Mouse (Mus musculus) brown adipose tissue, adult 24 weeks (tissue): ENCODE results near the gene Gm20390. TPM values are rescaled to one million over a fixed set of nuclear protein-coding genes. Genes with fewer than 3 reads are reported as not detected.

Experiments used
- H3K27ac ChIP-seq: fragments of 200-500 bp; replicated peaks from 2 replicates; pipeline ENCODE4 v1.5.1; 2012; ENCODE audit warnings: low read depth, mild to moderate bottlenecking, low read length
- H3K4me1 ChIP-seq: fragments of 200-500 bp; 2 replicates; pipeline ENCODE4 v1.6.1; 2012; ENCODE audit warnings: low read length, mixed read lengths; ENCODE audit not compliant: control insufficient read depth, insufficient read depth, insufficient read length
- H3K4me3 ChIP-seq: fragments of 200-500 bp; 2 replicates; pipeline ENCODE4 v1.5.1; 2012; ENCODE audit warnings: low read depth, mild to moderate bottlenecking, low read length, moderate library complexity; ENCODE audit not compliant: insufficient read depth
- polyA plus RNA-seq: library from polyadenylated mRNA; stranded (reverse); fragments of >200 nt; gene quantifications from 2 replicates; pipeline ENCODE4 v1.2.4, GENCODE M21; 2012; ENCODE audit not compliant: missing spikeins, insufficient read depth, insufficient read length

The Gm20390 gene
- polyA plus RNA-seq = 164 and 189 TPM in 2 replicates

GRCm38 (mm10) chr11:93968005-93968847 lies at the start of gene Gm20390, which contains the start of gene Nme1:
Gm20390 (minus strand) TSS chr11:93968293.
Nme1 (minus strand) TSS chr11:93968521.
- Histone ChIP-seq H3K4me3 (peak within 1 kb of the TSS; percentile 88), H3K27ac (peak within 1 kb of the TSS; percentile 81)

GRCm38 (mm10) chr11:94003346-94003745 lies 35.3 kb upstream of the Gm20390 start:
- Histone ChIP-seq H3K4me3 (no peak overlapping the region), H3K4me1 (peaks cover 6% of the 10 kb centered on the region), H3K27ac (no peak overlapping the region)

More at GRCm38 (mm10) chr11:93968005-93968847, at the start of gene Gm20390, which contains the start of gene Nme1:
- peaks cover 7% of the 10 kb centered on the region; the same call in 1 of the 2 replicates for H3K4me1 ChIP-seq

- H3K4me3 ChIP-seq = no peak overlapping the region
- H3K27ac ChIP-seq = 0 out of 2 replicates have a peak overlapping the region, but pooled peaks have one; percentile 10
Measured at GRCm38 (mm10) chr11:93999276-93999675, 31.2 kb upstream of the Gm20390 start.

GRCm38 (mm10) chr11:93997141-93997775 lies 29.2 kb upstream of the Gm20390 start:
- Histone ChIP-seq H3K4me1 (peaks cover 9% of the 10 kb centered on the region), H3K4me3 (peak overlapping the region; percentile 99), H3K27ac (peak overlapping the region; percentile 96)

More at GRCm38 (mm10) chr11:93999276-93999675, 31.2 kb upstream of the Gm20390 start:
- peaks cover 9% of the 10 kb centered on the region for H3K4me1 ChIP-seq

- H3K4me1 ChIP-seq = peaks cover 9% of the 10 kb centered on the region
- peak overlapping the region; percentile 96 for H3K27ac ChIP-seq
- peak overlapping the region; percentile 99 for H3K4me3 ChIP-seq
Measured at GRCm38 (mm10) chr11:93996306-93997140, 28.4 kb upstream of the Gm20390 start.

GRCm38 (mm10) chr11:93995720-93996305 lies 27.7 kb upstream of the Gm20390 start, which contains the start of gene Spag9:
Spag9 (plus strand) TSS chr11:93996091.
- Histone ChIP-seq H3K4me1 (peaks cover 9% of the 10 kb centered on the region), H3K27ac (peak within 1 kb of the TSS; percentile 99), H3K4me3 (peak within 1 kb of the TSS; percentile 99)

GRCm38 (mm10) chr11:93995111-93995719 lies 27.1 kb upstream of the Gm20390 start:
- Histone ChIP-seq H3K4me3 (peak overlapping the region; percentile 67), H3K27ac (peak overlapping the region; percentile 99), H3K4me1 (peaks cover 9% of the 10 kb centered on the region)

- H3K4me1 ChIP-seq = peaks cover 11% of the 10 kb centered on the region
- peak overlapping the region; percentile 67 for H3K4me3 ChIP-seq
- peak overlapping the region; percentile 99 for H3K27ac ChIP-seq
Measured at GRCm38 (mm10) chr11:93994531-93994930, 26.4 kb upstream of the Gm20390 start.

- Histone ChIP-seq H3K4me1 (peaks cover 22% of the 10 kb centered on the region), H3K27ac (peak overlapping the region; percentile 98), H3K4me3 (no peak overlapping the region)
Measured at GRCm38 (mm10) chr11:93988328-93989062, 20.4 kb upstream of the Gm20390 start.

- Histone ChIP-seq H3K4me1 (peaks cover 22% of the 10 kb centered on the region), H3K27ac (peak overlapping the region; percentile 98), H3K4me3 (no peak overlapping the region)
Measured at GRCm38 (mm10) chr11:93987625-93988327, 19.7 kb upstream of the Gm20390 start.

- Histone ChIP-seq H3K4me1 (peaks cover 22% of the 10 kb centered on the region), H3K4me3 (no peak overlapping the region), H3K27ac (peak overlapping the region; percentile 98)
Measured at GRCm38 (mm10) chr11:93987026-93987425, 18.9 kb upstream of the Gm20390 start.

GRCm38 (mm10) chr11:93986298-93986697 lies 18.2 kb upstream of the Gm20390 start:
- no peak overlapping the region for H3K4me3 ChIP-seq
- H3K27ac ChIP-seq = no peak overlapping the region
- peaks cover 22% of the 10 kb centered on the region for H3K4me1 ChIP-seq

GRCm38 (mm10) chr11:93985265-93985664 lies 17.2 kb upstream of the Gm20390 start:
- H3K4me1 ChIP-seq = peaks cover 22% of the 10 kb centered on the region
- no peak overlapping the region for H3K27ac ChIP-seq
- H3K4me3 ChIP-seq = no peak overlapping the region
